Mouse (Mus musculus) lung, postnatal 4 days (tissue): Measurements from ENCODE around the gene Spire2.

Experiments used
- DNase-seq, 2 experiments: peaks; one replicate each; pipeline ENCODE4 v3.0.0; 2021

The Spire2 gene

GRCm38 (mm10) chr8:123332262-123333090, at the start of gene Spire2:
Gene Spire2 (plus strand): TSS chr8:123332713.
- DNase-seq = peak; percentile 86 to 87

- peak in 1 of 2 experiments; percentile 20 for DNase-seq
Measured at GRCm38 (mm10) chr8:123282994-123283393, 49.5 kb upstream of the Spire2 start.

GRCm38 (mm10) chr8:123283991-123284390, 48.5 kb upstream of the Spire2 start:
- peak; percentile 16 to 48 for DNase-seq

- DNase-seq = no peak
Measured at GRCm38 (mm10) chr8:123284493-123284892, 48.0 kb upstream of the Spire2 start.

- DNase-seq = no peak
Measured at GRCm38 (mm10) chr8:123287362-123287761, 45.2 kb upstream of the Spire2 start.

GRCm38 (mm10) chr8:123290166-123290565, 42.3 kb upstream of the Spire2 start:
- DNase-seq = peak in 1 of 2 experiments; percentile 50

GRCm38 (mm10) chr8:123290679-123291078, 41.8 kb upstream of the Spire2 start:
- no peak for DNase-seq

- DNase-seq = no peak
Measured at GRCm38 (mm10) chr8:123291716-123292115, 40.8 kb upstream of the Spire2 start.

GRCm38 (mm10) chr8:123292281-123292680, 40.2 kb upstream of the Spire2 start:
- no peak for DNase-seq

- no peak for DNase-seq
Measured at GRCm38 (mm10) chr8:123292785-123293184, 39.7 kb upstream of the Spire2 start.

GRCm38 (mm10) chr8:123298301-123298700, 34.2 kb upstream of the Spire2 start:
- DNase-seq = no peak

GRCm38 (mm10) chr8:123308738-123309137, 23.8 kb upstream of the Spire2 start:
- DNase-seq = no peak

GRCm38 (mm10) chr8:123317781-123318466, 14.6 kb upstream of the Spire2 start:
- no peak for DNase-seq

- peak; percentile 95 to 96 for DNase-seq
Measured at GRCm38 (mm10) chr8:123318467-123318911, 14.0 kb upstream of the Spire2 start, which contains the start of gene Fanca. Gene Fanca (minus strand): TSS chr8:123318576.

- DNase-seq = peak in 1 of 2 experiments; percentile 47
Measured at GRCm38 (mm10) chr8:123319522-123320164, 12.9 kb upstream of the Spire2 start.

GRCm38 (mm10) chr8:123328552-123328951, 4.0 kb upstream of the Spire2 start:
- DNase-seq = no peak

GRCm38 (mm10) chr8:123329350-123329749, 3.2 kb upstream of the Spire2 start:
- no peak for DNase-seq

- DNase-seq = no peak
Measured at GRCm38 (mm10) chr8:123329961-123330360, 2.6 kb upstream of the Spire2 start.

- DNase-seq = no peak
Measured at GRCm38 (mm10) chr8:123330701-123331100, 1.8 kb upstream of the Spire2 start.

- no peak for DNase-seq
Measured at GRCm38 (mm10) chr8:123331301-123331700, 1.2 kb upstream of the Spire2 start.

GRCm38 (mm10) chr8:123331810-123332209, 703 bp upstream of the Spire2 start:
- DNase-seq = no peak

GRCm38 (mm10) chr8:123333091-123333587, 626 bp downstream of the Spire2 start:
- no peak for DNase-seq

- DNase-seq = no peak
Measured at GRCm38 (mm10) chr8:123333864-123334263, 1.4 kb downstream of the Spire2 start.
